Mouse (Mus musculus): ENCODE measurements at regions not wholly inside any gene's neighbourhood (a gene's known extent, or its start where the extent isn't known, plus 50 kb on each side); places are given as distances from the start of the nearest gene placed in this dataset.

- H3K4me3 ChIP-seq (ENCODE audit: low read depth, low read length), result no peak overlapping the region
- H3K9ac ChIP-seq (ENCODE audit: low read depth, poor library complexity, severe bottlenecking), result no peak overlapping the region
- no peaks in the 10 kb centered on the region for H3K9me3 ChIP-seq (replicated peaks; ENCODE audit: control insufficient read depth, insufficient read depth, low read length, poor library complexity, severe bottlenecking)
- H3K36me3 ChIP-seq (ENCODE audit: control insufficient read depth, insufficient read depth, low read length, poor library complexity, severe bottlenecking), result no peaks in the 10 kb centered on the region
- TF ChIP-seq EP300 (IDR thresholded peaks at IDR 0.05; ENCODE audit: insufficient read depth, low read depth, low read length) (no peak), POLR2A (IDR thresholded peaks at IDR 0.05; ENCODE audit: insufficient read depth, low read length) (no peak)
- H3K4me1 ChIP-seq (ENCODE audit: control insufficient read depth, insufficient read depth, low read length), result no peaks in the 10 kb centered on the region
- H3K27ac ChIP-seq (ENCODE audit: insufficient read depth, low read length), result no peak overlapping the region
- H3K27me3 ChIP-seq (ENCODE audit: control insufficient read depth, insufficient read depth, low read length, poor library complexity, severe bottlenecking), result no peaks in the 10 kb centered on the region
Observed at GRCm38 (mm10) chr17:64406742-64407254, 75.1 kb upstream of the Pja2 start.

- H3K27ac ChIP-seq (ENCODE audit: insufficient read depth, low read length), result no peak overlapping the region
- H3K4me1 ChIP-seq (ENCODE audit: control insufficient read depth, insufficient read depth, low read length), result no peaks in the 10 kb centered on the region
Observed at GRCm38 (mm10) chr17:64407255-64408011, 75.7 kb upstream of the Pja2 start.

GRCm38 (mm10) chr17:64425811-64426210, 94.1 kb upstream of the Pja2 start:
- Histone ChIP-seq H3K4me1 (ENCODE audit: control insufficient read depth, insufficient read depth, low read length) (no peaks in the 10 kb centered on the region), H3K9ac (ENCODE audit: low read depth, poor library complexity, severe bottlenecking) (no peak overlapping the region), H3K9me3 (replicated peaks; ENCODE audit: control insufficient read depth, insufficient read depth, low read length, poor library complexity, severe bottlenecking) (no peaks in the 10 kb centered on the region; the same call in 1 of the 2 replicates), H3K36me3 (ENCODE audit: control insufficient read depth, insufficient read depth, low read length, poor library complexity, severe bottlenecking) (no peaks in the 10 kb centered on the region), H3K27ac (ENCODE audit: insufficient read depth, low read length) (no peak overlapping the region), H3K27me3 (ENCODE audit: control insufficient read depth, insufficient read depth, low read length, poor library complexity, severe bottlenecking) (no peaks in the 10 kb centered on the region), H3K4me3 (ENCODE audit: low read depth, low read length) (no peak overlapping the region)
- no peak for TF ChIP-seq CTCF (IDR thresholded peaks at IDR 0.05; ENCODE audit: low read depth, low read length)
- no peak for TF ChIP-seq POLR2A (IDR thresholded peaks at IDR 0.05; ENCODE audit: insufficient read depth, low read length)
- TF ChIP-seq EP300 (IDR thresholded peaks at IDR 0.05; ENCODE audit: insufficient read depth, low read depth, low read length), result no peak

More at GRCm38 (mm10) chr17:64407255-64408011, 75.7 kb upstream of the Pja2 start:
- H3K9ac ChIP-seq (ENCODE audit: low read depth, poor library complexity, severe bottlenecking), result no peak overlapping the region
- H3K27me3 ChIP-seq (ENCODE audit: control insufficient read depth, insufficient read depth, low read length, poor library complexity, severe bottlenecking), result no peaks in the 10 kb centered on the region
- no peaks in the 10 kb centered on the region for H3K9me3 ChIP-seq (replicated peaks; ENCODE audit: control insufficient read depth, insufficient read depth, low read length, poor library complexity, severe bottlenecking)
- no peak for TF ChIP-seq POLR2A (IDR thresholded peaks at IDR 0.05; ENCODE audit: insufficient read depth, low read length)
- TF ChIP-seq CTCF (IDR thresholded peaks at IDR 0.05; ENCODE audit: low read depth, low read length), result no peak
- no peak for TF ChIP-seq EP300 (IDR thresholded peaks at IDR 0.05; ENCODE audit: insufficient read depth, low read depth, low read length)
- no peaks in the 10 kb centered on the region for H3K36me3 ChIP-seq (ENCODE audit: control insufficient read depth, insufficient read depth, low read length, poor library complexity, severe bottlenecking)
- no peak overlapping the region for H3K4me3 ChIP-seq (ENCODE audit: low read depth, low read length)

GRCm38 (mm10) chr17:64426536-64426935, 94.8 kb upstream of the Pja2 start:
- no peaks in the 10 kb centered on the region for H3K36me3 ChIP-seq (ENCODE audit: control insufficient read depth, insufficient read depth, low read length, poor library complexity, severe bottlenecking)
- H3K9ac ChIP-seq (ENCODE audit: low read depth, poor library complexity, severe bottlenecking), result no peak overlapping the region
- no peaks in the 10 kb centered on the region; the same call in 1 of the 2 replicates for H3K9me3 ChIP-seq (replicated peaks; ENCODE audit: control insufficient read depth, insufficient read depth, low read length, poor library complexity, severe bottlenecking)
- no peak for TF ChIP-seq CTCF (IDR thresholded peaks at IDR 0.05; ENCODE audit: low read depth, low read length)
- TF ChIP-seq POLR2A (IDR thresholded peaks at IDR 0.05; ENCODE audit: insufficient read depth, low read length), result no peak
- TF ChIP-seq EP300 (IDR thresholded peaks at IDR 0.05; ENCODE audit: insufficient read depth, low read depth, low read length), result no peak
- H3K4me1 ChIP-seq (ENCODE audit: control insufficient read depth, insufficient read depth, low read length), result no peaks in the 10 kb centered on the region
- no peaks in the 10 kb centered on the region for H3K27me3 ChIP-seq (ENCODE audit: control insufficient read depth, insufficient read depth, low read length, poor library complexity, severe bottlenecking)
- H3K4me3 ChIP-seq (ENCODE audit: low read depth, low read length), result no peak overlapping the region
- no peak overlapping the region for H3K27ac ChIP-seq (ENCODE audit: insufficient read depth, low read length)

GRCm38 (mm10) chr17:64439571-64439970, 107.9 kb upstream of the Pja2 start:
- no peak overlapping the region for H3K9ac ChIP-seq (ENCODE audit: low read depth, poor library complexity, severe bottlenecking)
- H3K4me3 ChIP-seq (ENCODE audit: low read depth, low read length), result no peak overlapping the region
- no peaks in the 10 kb centered on the region for H3K4me1 ChIP-seq (ENCODE audit: control insufficient read depth, insufficient read depth, low read length)
- TF ChIP-seq EP300 (IDR thresholded peaks at IDR 0.05; ENCODE audit: insufficient read depth, low read depth, low read length), result no peak
- no peak for TF ChIP-seq POLR2A (IDR thresholded peaks at IDR 0.05; ENCODE audit: insufficient read depth, low read length)
- no peak for TF ChIP-seq CTCF (IDR thresholded peaks at IDR 0.05; ENCODE audit: low read depth, low read length)
- no peak overlapping the region for H3K27ac ChIP-seq (ENCODE audit: insufficient read depth, low read length)
- H3K27me3 ChIP-seq (ENCODE audit: control insufficient read depth, insufficient read depth, low read length, poor library complexity, severe bottlenecking), result no peaks in the 10 kb centered on the region
- no peaks in the 10 kb centered on the region for H3K36me3 ChIP-seq (ENCODE audit: control insufficient read depth, insufficient read depth, low read length, poor library complexity, severe bottlenecking)
- H3K9me3 ChIP-seq (replicated peaks; ENCODE audit: control insufficient read depth, insufficient read depth, low read length, poor library complexity, severe bottlenecking), result no peaks in the 10 kb centered on the region

- Histone ChIP-seq H3K9me3 (replicated peaks; ENCODE audit: control insufficient read depth, insufficient read depth, low read length, poor library complexity, severe bottlenecking) (peaks cover 3% of the 10 kb centered on the region; the same call in 1 of the 2 replicates), H3K4me1 (ENCODE audit: control insufficient read depth, insufficient read depth, low read length) (no peaks in the 10 kb centered on the region), H3K27ac (ENCODE audit: insufficient read depth, low read length) (no peak overlapping the region), H3K4me3 (ENCODE audit: low read depth, low read length) (no peak overlapping the region), H3K27me3 (ENCODE audit: control insufficient read depth, insufficient read depth, low read length, poor library complexity, severe bottlenecking) (no peaks in the 10 kb centered on the region), H3K9ac (ENCODE audit: low read depth, poor library complexity, severe bottlenecking) (no peak overlapping the region), H3K36me3 (ENCODE audit: control insufficient read depth, insufficient read depth, low read length, poor library complexity, severe bottlenecking) (no peaks in the 10 kb centered on the region)
- no peak for TF ChIP-seq EP300 (IDR thresholded peaks at IDR 0.05; ENCODE audit: insufficient read depth, low read depth, low read length)
- no peak for TF ChIP-seq POLR2A (IDR thresholded peaks at IDR 0.05; ENCODE audit: insufficient read depth, low read length)
- TF ChIP-seq CTCF (IDR thresholded peaks at IDR 0.05; ENCODE audit: low read depth, low read length), result no peak
Observed at GRCm38 (mm10) chr17:64454736-64455135, 123.0 kb upstream of the Pja2 start.

Measured in ES-Bruce4 (cell line).